Mouse (Mus musculus): Measurements from ENCODE around the gene Rtl10. TPM values are rescaled to one million over a fixed set of nuclear protein-coding genes. Genes with fewer than 3 reads are reported as not detected.
"Not testable (repeated sequence)": the region's sequence is repeated elsewhere in the genome, so short reads cannot be mapped to it uniquely, and the experiment has no call there.

Rtl10 gene
- total and polyA plus RNA-seq, 2 experiments, result 0.18 to 4.3 TPM

GRCm38 (mm10) chr16:18513508-18513907 lies 14.8 kb downstream of the Rtl10 start:
- TF ChIP-seq POLR2A (IDR thresholded peaks at IDR 0.05; ENCODE audit: extremely low read depth, insufficient read depth, low read length) (no peak), CTCF (IDR thresholded peaks at IDR 0.05; ENCODE audit: low read depth, low read length) (no peak)
- H3K4me1 ChIP-seq (ENCODE audit: control insufficient read depth, insufficient read depth, low read length), result no peaks in the 10 kb centered on the region
- H3K79me2 ChIP-seq (ENCODE audit: control insufficient read depth, insufficient read depth, low read length), result no peaks in the 10 kb centered on the region; the same call in 1 of the 2 replicates
- H3K4me3 ChIP-seq (ENCODE audit: insufficient read depth, low read depth, low read length), result no peak overlapping the region
- H3K27ac ChIP-seq (replicated peaks; ENCODE audit: insufficient read depth, low read depth, low read length), result no peak overlapping the region
- no peak for DNase-seq (ENCODE audit: extremely low read depth, low read depth, low spot score)
- no peaks in the 10 kb centered on the region for H3K27me3 ChIP-seq (ENCODE audit: control insufficient read depth, insufficient read depth, low read length)
- H3K9ac ChIP-seq (ENCODE audit: low read depth, low read length), result no peak overlapping the region
- WGBS, result 30% methylated on average over 6 of the region's 6 CpGs
- H3K36me3 ChIP-seq (ENCODE audit: control insufficient read depth, insufficient read depth, low read length), result no peaks in the 10 kb centered on the region

- no peak for TF ChIP-seq POLR2A (IDR thresholded peaks at IDR 0.05; ENCODE audit: extremely low read depth, insufficient read depth, low read length)
- 0 out of 2 replicates have a peak, but pooled peaks have one; percentile 5 for TF ChIP-seq CTCF (IDR thresholded peaks at IDR 0.05; ENCODE audit: low read depth, low read length)
- DNase-seq (ENCODE audit: extremely low read depth, low read depth, low spot score), result no peak
- H3K27me3 ChIP-seq (ENCODE audit: control insufficient read depth, insufficient read depth, low read length), result no peaks in the 10 kb centered on the region
- H3K27ac ChIP-seq (replicated peaks; ENCODE audit: insufficient read depth, low read depth, low read length), result no peak overlapping the region
- H3K9ac ChIP-seq (ENCODE audit: low read depth, low read length), result no peak overlapping the region
- H3K4me3 ChIP-seq (ENCODE audit: insufficient read depth, low read depth, low read length), result no peak overlapping the region
- no peaks in the 10 kb centered on the region for H3K4me1 ChIP-seq (ENCODE audit: control insufficient read depth, insufficient read depth, low read length)
- H3K36me3 ChIP-seq (ENCODE audit: control insufficient read depth, insufficient read depth, low read length), result no peaks in the 10 kb centered on the region
- no peaks in the 10 kb centered on the region; the same call in 1 of the 2 replicates for H3K79me2 ChIP-seq (ENCODE audit: control insufficient read depth, insufficient read depth, low read length)
These were observed 19.4 kb downstream of the Rtl10 start for GRCm38 (mm10) chr16:18518091-18518490.

DNA sequence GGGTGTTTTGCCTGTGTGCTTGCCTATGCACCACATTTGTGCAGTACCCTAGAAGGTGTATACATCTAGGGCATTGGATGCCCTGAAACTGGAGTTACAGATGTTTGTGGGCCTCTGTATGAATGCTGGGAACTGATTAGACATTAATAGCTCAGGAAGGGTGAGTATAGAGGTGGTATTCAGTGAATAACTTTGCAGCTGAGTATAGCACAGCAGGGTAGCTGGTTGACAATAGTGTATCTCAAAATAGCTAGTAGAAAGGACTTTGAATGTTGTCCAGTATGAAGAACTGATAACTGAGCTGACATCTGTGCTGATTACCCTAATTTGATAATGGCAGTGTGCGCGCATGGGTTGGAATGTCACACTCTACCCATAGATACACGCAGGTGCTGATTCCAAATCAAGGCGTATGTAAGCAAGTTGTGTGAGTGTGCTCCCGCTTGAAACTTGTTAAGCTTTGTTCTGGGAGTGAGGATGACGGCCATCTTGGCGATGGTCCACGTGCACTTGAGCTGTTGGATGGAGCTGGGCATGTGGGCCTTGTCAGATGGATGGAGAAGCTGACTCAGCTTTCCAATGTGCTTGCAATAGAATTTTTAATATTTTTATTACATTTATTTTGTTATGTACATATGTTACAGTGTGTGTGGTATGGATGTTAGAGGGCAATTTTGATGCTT lies 25.0 kb downstream of the Rtl10 start:
- DNase-seq (ENCODE audit: extremely low read depth, low read depth, low spot score), result no peak
- TF ChIP-seq POLR2A (IDR thresholded peaks at IDR 0.05; ENCODE audit: extremely low read depth, insufficient read depth, low read length), result no peak
- no peak for TF ChIP-seq CTCF (IDR thresholded peaks at IDR 0.05; ENCODE audit: low read depth, low read length)
- WGBS, result 93% methylated on average over 8 of the region's 8 CpGs
- Histone ChIP-seq H3K9ac (ENCODE audit: low read depth, low read length) (no peak overlapping the region), H3K27ac (replicated peaks; ENCODE audit: insufficient read depth, low read depth, low read length) (no peak overlapping the region), H3K27me3 (ENCODE audit: control insufficient read depth, insufficient read depth, low read length) (no peaks in the 10 kb centered on the region), H3K4me1 (ENCODE audit: control insufficient read depth, insufficient read depth, low read length) (no peaks in the 10 kb centered on the region), H3K79me2 (ENCODE audit: control insufficient read depth, insufficient read depth, low read length) (no peaks in the 10 kb centered on the region), H3K36me3 (ENCODE audit: control insufficient read depth, insufficient read depth, low read length) (no peaks in the 10 kb centered on the region), H3K4me3 (ENCODE audit: insufficient read depth, low read depth, low read length) (no peak overlapping the region)

DNA sequence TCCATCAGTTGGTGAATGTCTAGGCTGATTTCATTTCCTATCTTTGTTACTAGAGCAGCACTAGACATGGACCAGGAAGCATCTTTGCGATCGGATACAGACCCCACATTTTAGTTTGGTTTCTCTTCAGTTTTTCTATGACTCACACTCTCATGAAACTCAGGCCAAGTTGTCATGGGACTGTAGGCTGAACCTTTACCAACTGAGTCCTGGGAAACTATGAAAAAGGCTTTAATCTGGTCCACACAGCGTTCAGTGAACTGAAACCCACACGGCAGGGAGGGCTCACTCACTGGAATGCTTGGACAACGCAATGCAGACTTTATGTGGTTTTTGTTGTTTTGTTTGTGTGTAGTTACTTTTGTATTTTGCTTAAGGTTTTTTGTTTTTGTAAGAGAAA lies 30.0 kb downstream of the Rtl10 start:
- WGBS, result 91% methylated on average over 5 of the region's 5 CpGs
- no peak overlapping the region for H3K9ac ChIP-seq (ENCODE audit: low read depth, low read length)
- H3K79me2 ChIP-seq (ENCODE audit: control insufficient read depth, insufficient read depth, low read length), result no peaks in the 10 kb centered on the region
- H3K27me3 ChIP-seq (ENCODE audit: control insufficient read depth, insufficient read depth, low read length), result no peaks in the 10 kb centered on the region
- H3K27ac ChIP-seq (replicated peaks; ENCODE audit: insufficient read depth, low read depth, low read length), result no peak overlapping the region
- TF ChIP-seq CTCF (IDR thresholded peaks at IDR 0.05; ENCODE audit: low read depth, low read length) (no peak), POLR2A (IDR thresholded peaks at IDR 0.05; ENCODE audit: extremely low read depth, insufficient read depth, low read length) (no peak)
- no peaks in the 10 kb centered on the region for H3K4me1 ChIP-seq (ENCODE audit: control insufficient read depth, insufficient read depth, low read length)
- H3K36me3 ChIP-seq (ENCODE audit: control insufficient read depth, insufficient read depth, low read length), result no peaks in the 10 kb centered on the region
- no peak overlapping the region for H3K4me3 ChIP-seq (ENCODE audit: insufficient read depth, low read depth, low read length)
- DNase-seq (ENCODE audit: extremely low read depth, low read depth, low spot score), result no peak

DNA sequence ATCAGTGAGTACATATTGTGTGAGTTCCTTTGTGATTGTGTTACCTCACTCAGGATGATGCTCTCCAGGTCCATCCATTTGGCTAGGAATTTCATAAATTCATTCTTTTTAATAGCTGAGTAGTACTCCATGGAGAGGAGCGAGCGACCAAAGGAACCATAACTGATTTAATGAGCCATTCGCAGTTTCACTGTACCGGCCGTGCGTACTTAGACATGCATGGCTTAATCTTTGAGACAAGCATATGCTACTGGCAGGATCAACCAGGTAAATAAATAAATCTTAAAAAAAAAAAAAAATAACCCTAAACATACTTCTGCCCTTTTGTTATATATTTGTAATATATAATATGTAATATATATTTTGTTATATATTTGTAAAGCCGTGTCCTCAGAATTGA lies 34.4 kb downstream of the Rtl10 start:
- H3K9ac ChIP-seq (ENCODE audit: low read depth, low read length); H3K36me3 ChIP-seq (ENCODE audit: control insufficient read depth, insufficient read depth, low read length); H3K4me3 ChIP-seq (ENCODE audit: insufficient read depth, low read depth, low read length); DNase-seq (ENCODE audit: extremely low read depth, low read depth, low spot score); H3K27me3 ChIP-seq (ENCODE audit: control insufficient read depth, insufficient read depth, low read length); H3K4me1 ChIP-seq (ENCODE audit: control insufficient read depth, insufficient read depth, low read length); H3K27ac ChIP-seq (replicated peaks; ENCODE audit: insufficient read depth, low read depth, low read length); H3K79me2 ChIP-seq (ENCODE audit: control insufficient read depth, insufficient read depth, low read length): not testable (repeated sequence)
- 98% methylated on average over 7 of the region's 7 CpGs for WGBS

DNA sequence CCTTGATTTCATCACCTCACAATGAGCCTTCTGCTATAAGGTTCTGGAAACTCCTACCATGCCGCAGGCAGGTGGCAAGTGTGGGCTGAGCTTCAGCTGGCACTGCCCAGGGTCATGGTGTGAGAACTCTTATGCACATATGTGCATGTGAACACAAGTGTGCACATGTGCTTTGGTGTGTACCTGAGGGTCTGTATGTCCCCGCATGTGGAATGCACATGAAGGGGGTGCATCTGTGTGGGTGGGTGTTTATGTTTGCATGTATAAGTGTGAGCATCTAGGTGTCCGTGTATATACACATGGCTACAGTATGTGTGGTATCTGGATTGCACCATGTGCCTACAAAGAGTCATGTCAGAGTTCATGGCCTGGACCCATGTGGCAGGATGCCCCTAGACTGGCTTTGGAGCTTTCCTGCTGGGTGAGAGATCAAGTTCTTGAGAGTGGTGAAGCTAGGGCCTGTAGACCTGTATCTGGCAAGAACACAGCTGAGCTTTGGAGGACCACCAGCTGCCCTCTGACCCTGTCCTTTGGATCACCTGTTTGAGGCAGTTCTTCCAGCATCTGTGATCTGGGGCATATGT lies 38.8 kb downstream of the Rtl10 start:
- Histone ChIP-seq H3K27me3 (ENCODE audit: control insufficient read depth, insufficient read depth, low read length) (no peaks in the 10 kb centered on the region), H3K9ac (ENCODE audit: low read depth, low read length) (no peak overlapping the region), H3K27ac (replicated peaks; ENCODE audit: insufficient read depth, low read depth, low read length) (no peak overlapping the region), H3K79me2 (ENCODE audit: control insufficient read depth, insufficient read depth, low read length) (no peaks in the 10 kb centered on the region), H3K4me3 (ENCODE audit: insufficient read depth, low read depth, low read length) (no peak overlapping the region), H3K4me1 (ENCODE audit: control insufficient read depth, insufficient read depth, low read length) (no peaks in the 10 kb centered on the region), H3K36me3 (ENCODE audit: control insufficient read depth, insufficient read depth, low read length) (no peaks in the 10 kb centered on the region)
- peak; percentile 45 for DNase-seq (ENCODE audit: extremely low read depth, low read depth, low spot score)
- TF ChIP-seq CTCF (IDR thresholded peaks at IDR 0.05; ENCODE audit: low read depth, low read length) (no peak), POLR2A (IDR thresholded peaks at IDR 0.05; ENCODE audit: extremely low read depth, insufficient read depth, low read length) (no peak)
- WGBS, result 78% methylated on average over 3 of the region's 3 CpGs

Data from liver, adult 2 months (tissue).